Mouse (Mus musculus): ENCODE data around the gene Nxf3. TPM values are rescaled to one million over a fixed set of nuclear protein-coding genes. Genes with fewer than 3 reads are reported as not detected.

Nxf3 gene
- 23.8 TPM for polyA plus RNA-seq (2012; fragmentation: generic; extraction: Trizol)

DNA sequence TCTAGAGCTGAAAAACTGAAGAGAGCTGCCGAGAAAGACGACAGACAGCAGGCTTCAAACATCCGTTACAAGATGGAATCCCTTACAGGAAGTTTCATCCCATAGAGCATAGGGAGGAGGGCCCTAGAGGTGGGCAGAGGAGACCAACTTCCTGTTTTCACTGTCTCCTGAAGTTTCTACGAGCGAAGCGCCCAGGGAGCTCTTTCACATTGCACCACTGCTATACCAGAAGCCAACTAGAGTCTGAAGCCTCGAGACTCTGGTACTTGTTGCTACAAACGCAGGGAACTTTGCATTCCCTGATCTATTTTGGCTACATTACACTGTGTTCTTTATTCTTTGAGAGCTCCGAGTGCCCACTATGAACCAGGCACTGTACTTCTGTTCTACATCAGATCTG, at the start of gene Nxf3:
Nxf3 (minus strand) TSS at position 101 of the 400 bp plus-strand sequence.
- H3K4me3 ChIP-seq: peak within 1 kb of the TSS; percentile 51
- no peak for TF ChIP-seq TCF3 (IDR thresholded peaks at IDR 0.05; ENCODE audit: insufficient read length, low read depth)
- TF ChIP-seq SRF (IDR thresholded peaks at IDR 0.05; ENCODE audit: control insufficient read depth, insufficient read length, low read depth): no peak
- TF ChIP-seq POLR2AphosphoS2 (IDR thresholded peaks at IDR 0.05; ENCODE audit: insufficient read length, low read depth): no peak
- no peak for TF ChIP-seq MYOD1 (IDR thresholded peaks at IDR 0.05; ENCODE audit: control insufficient read depth in 1 of 3, insufficient read length in 2 of 3, low read depth in 2 of 3)
- no peak for TF ChIP-seq REST (IDR thresholded peaks at IDR 0.05; ENCODE audit: insufficient read depth, insufficient read length)
- TF ChIP-seq TCF12 (IDR thresholded peaks at IDR 0.05; ENCODE audit: insufficient read depth, poor library complexity, severe bottlenecking): no peak
- no peak for TF ChIP-seq USF1 (IDR thresholded peaks at IDR 0.05; ENCODE audit: low read depth)

DNA sequence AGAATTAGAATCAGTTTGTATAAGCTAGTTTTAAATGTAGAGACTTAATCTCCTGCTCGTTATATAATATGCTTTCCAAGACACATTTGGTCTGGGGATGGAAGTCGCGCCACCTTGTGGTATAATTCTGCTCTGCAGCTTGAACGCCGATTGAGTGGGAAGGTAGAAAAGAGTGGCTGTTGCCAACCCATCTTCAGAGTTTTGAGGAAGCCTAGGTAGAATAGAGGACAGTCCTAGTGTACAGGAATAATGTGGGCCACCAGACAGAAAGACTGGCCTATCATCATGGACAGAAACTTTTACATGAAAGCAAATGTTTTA, 42.6 kb upstream of the Nxf3 start:
- Histone ChIP-seq H3K4me3 (no peak overlapping the region), H3K4me2 (ENCODE audit: low read depth) (no peak overlapping the region), H3ac (ENCODE audit: control insufficient read depth, insufficient read length) (no peak overlapping the region), H3K27me3 (ENCODE audit: control insufficient read depth, insufficient read depth, insufficient read length) (no peaks in the 10 kb centered on the region), H3K36me3 (ENCODE audit: control insufficient read depth, insufficient read depth) (no peaks in the 10 kb centered on the region), H3K79me2 (ENCODE audit: control insufficient read depth, insufficient read depth) (no peaks in the 10 kb centered on the region)
- TF ChIP-seq MAX (IDR thresholded peaks at IDR 0.05; ENCODE audit: low read depth): no peak
- no peak for TF ChIP-seq CEBPB (IDR thresholded peaks at IDR 0.05; ENCODE audit: insufficient read depth, poor library complexity, severe bottlenecking)
- TF ChIP-seq MYOG (IDR thresholded peaks at IDR 0.05; ENCODE audit: control insufficient read depth in 1 of 3, insufficient read depth in 1 of 3, insufficient read length in 2 of 3, low read depth in 2 of 3): no peak
- no peak for TF ChIP-seq REST (IDR thresholded peaks at IDR 0.05; ENCODE audit: insufficient read depth, insufficient read length)
- TF ChIP-seq SRF (IDR thresholded peaks at IDR 0.05; ENCODE audit: control insufficient read depth, insufficient read length, low read depth): no peak
- no peak for TF ChIP-seq POLR2AphosphoS2 (IDR thresholded peaks at IDR 0.05; ENCODE audit: insufficient read length, low read depth)
- TF ChIP-seq USF1 (IDR thresholded peaks at IDR 0.05; ENCODE audit: low read depth): no peak
- no peak for TF ChIP-seq MYOD1 (IDR thresholded peaks at IDR 0.05; ENCODE audit: control insufficient read depth in 1 of 3, insufficient read length in 2 of 3, low read depth in 2 of 3)
- no peak for TF ChIP-seq TCF12 (IDR thresholded peaks at IDR 0.05; ENCODE audit: insufficient read depth, poor library complexity, severe bottlenecking)
- TF ChIP-seq TCF3 (IDR thresholded peaks at IDR 0.05; ENCODE audit: insufficient read length, low read depth): no peak
- no peak for TF ChIP-seq E2F4 (IDR thresholded peaks at IDR 0.05; ENCODE audit: insufficient read depth)
- no peak for TF ChIP-seq POLR2A (IDR thresholded peaks at IDR 0.05; ENCODE audit: insufficient read length, low read depth)

More for the DNA sequence above, at the start of gene Nxf3:
- peaks cover 33% of the 10 kb centered on the region for H3K79me2 ChIP-seq (ENCODE audit: control insufficient read depth, insufficient read depth)
- no peak within 1 kb of the TSS for H3ac ChIP-seq (ENCODE audit: control insufficient read depth, insufficient read length)
- peak within 1 kb of the TSS; percentile 77 for H3K4me2 ChIP-seq (ENCODE audit: low read depth)
- H3K27me3 ChIP-seq (ENCODE audit: control insufficient read depth, insufficient read depth, insufficient read length): no peaks in the 10 kb centered on the region
- H3K36me3 ChIP-seq (ENCODE audit: control insufficient read depth, insufficient read depth): no peaks in the 10 kb centered on the region

- Histone ChIP-seq H3K36me3 (ENCODE audit: control insufficient read depth, insufficient read depth) (no peaks in the 10 kb centered on the region), H3K4me2 (ENCODE audit: low read depth) (no peak overlapping the region), H3K27me3 (ENCODE audit: control insufficient read depth, insufficient read depth, insufficient read length) (no peaks in the 10 kb centered on the region), H3ac (ENCODE audit: control insufficient read depth, insufficient read length) (no peak overlapping the region), H3K79me2 (ENCODE audit: control insufficient read depth, insufficient read depth) (no peaks in the 10 kb centered on the region), H3K4me3 (no peak overlapping the region)
- no peak for TF ChIP-seq MYOD1 (IDR thresholded peaks at IDR 0.05; ENCODE audit: control insufficient read depth in 1 of 3, insufficient read length in 2 of 3, low read depth in 2 of 3)
- TF ChIP-seq REST (IDR thresholded peaks at IDR 0.05; ENCODE audit: insufficient read depth, insufficient read length): no peak
- no peak for TF ChIP-seq SRF (IDR thresholded peaks at IDR 0.05; ENCODE audit: control insufficient read depth, insufficient read length, low read depth)
- no peak for TF ChIP-seq USF1 (IDR thresholded peaks at IDR 0.05; ENCODE audit: low read depth)
- no peak for TF ChIP-seq TCF12 (IDR thresholded peaks at IDR 0.05; ENCODE audit: insufficient read depth, poor library complexity, severe bottlenecking)
Observed at GRCm38 (mm10) chrX:136127038-136127743, 42.1 kb upstream of the Nxf3 start.

DNA sequence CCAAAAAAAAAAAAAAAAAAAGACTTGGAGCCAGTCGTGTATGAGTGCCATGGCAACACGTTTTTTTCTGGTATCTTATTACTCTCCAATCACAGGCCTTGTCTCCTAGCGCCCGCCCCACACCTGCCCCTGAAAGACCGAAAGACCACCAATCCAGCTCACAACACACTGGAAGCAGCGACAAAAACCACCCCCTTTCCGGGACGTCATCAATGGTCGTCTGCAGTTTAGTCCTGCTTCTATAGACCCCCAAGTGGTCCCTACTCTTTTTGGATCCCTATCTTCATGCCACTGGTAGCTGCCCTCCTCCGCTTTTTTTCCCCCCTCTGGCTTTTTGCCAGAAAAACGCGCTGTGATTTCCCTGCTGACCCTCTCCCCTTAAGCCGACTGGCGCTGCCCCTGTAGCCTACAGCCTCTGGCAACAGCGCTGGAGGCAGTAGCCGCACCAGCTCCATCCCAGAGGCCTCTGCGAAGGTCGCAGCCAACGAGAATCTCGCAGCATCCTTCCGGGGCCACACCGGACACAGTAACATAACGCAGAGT, 30.4 kb upstream of the Nxf3 start:
- H3K27me3 ChIP-seq (ENCODE audit: control insufficient read depth, insufficient read depth, insufficient read length): no peaks in the 10 kb centered on the region
- H3K36me3 ChIP-seq (ENCODE audit: control insufficient read depth, insufficient read depth): no peaks in the 10 kb centered on the region
- TF ChIP-seq POLR2A (IDR thresholded peaks at IDR 0.05; ENCODE audit: insufficient read length, low read depth): no peak
- no peak for TF ChIP-seq USF1 (IDR thresholded peaks at IDR 0.05; ENCODE audit: low read depth)
- TF ChIP-seq E2F4 (IDR thresholded peaks at IDR 0.05; ENCODE audit: insufficient read depth): no peak
- no peak for TF ChIP-seq MYOD1 (IDR thresholded peaks at IDR 0.05; ENCODE audit: control insufficient read depth in 1 of 3, insufficient read length in 2 of 3, low read depth in 2 of 3)
- TF ChIP-seq CEBPB (IDR thresholded peaks at IDR 0.05; ENCODE audit: insufficient read depth, poor library complexity, severe bottlenecking): no peak
- TF ChIP-seq TCF12 (IDR thresholded peaks at IDR 0.05; ENCODE audit: insufficient read depth, poor library complexity, severe bottlenecking): no peak
- no peak for TF ChIP-seq MYOG (IDR thresholded peaks at IDR 0.05; ENCODE audit: control insufficient read depth in 1 of 3, insufficient read depth in 1 of 3, insufficient read length in 2 of 3, low read depth in 2 of 3)
- no peak for TF ChIP-seq SRF (IDR thresholded peaks at IDR 0.05; ENCODE audit: control insufficient read depth, insufficient read length, low read depth)
- no peak for TF ChIP-seq POLR2AphosphoS2 (IDR thresholded peaks at IDR 0.05; ENCODE audit: insufficient read length, low read depth)
- no peak for TF ChIP-seq TCF3 (IDR thresholded peaks at IDR 0.05; ENCODE audit: insufficient read length, low read depth)
- TF ChIP-seq REST (IDR thresholded peaks at IDR 0.05; ENCODE audit: insufficient read depth, insufficient read length): no peak
- TF ChIP-seq MAX (IDR thresholded peaks at IDR 0.05; ENCODE audit: low read depth): no peak
- no peak overlapping the region for H3K4me2 ChIP-seq (ENCODE audit: low read depth)
- H3K4me3 ChIP-seq: no peak overlapping the region
- H3K79me2 ChIP-seq (ENCODE audit: control insufficient read depth, insufficient read depth): no peaks in the 10 kb centered on the region
- no peak overlapping the region for H3ac ChIP-seq (ENCODE audit: control insufficient read depth, insufficient read length)
